In the genomic region with DNA sequence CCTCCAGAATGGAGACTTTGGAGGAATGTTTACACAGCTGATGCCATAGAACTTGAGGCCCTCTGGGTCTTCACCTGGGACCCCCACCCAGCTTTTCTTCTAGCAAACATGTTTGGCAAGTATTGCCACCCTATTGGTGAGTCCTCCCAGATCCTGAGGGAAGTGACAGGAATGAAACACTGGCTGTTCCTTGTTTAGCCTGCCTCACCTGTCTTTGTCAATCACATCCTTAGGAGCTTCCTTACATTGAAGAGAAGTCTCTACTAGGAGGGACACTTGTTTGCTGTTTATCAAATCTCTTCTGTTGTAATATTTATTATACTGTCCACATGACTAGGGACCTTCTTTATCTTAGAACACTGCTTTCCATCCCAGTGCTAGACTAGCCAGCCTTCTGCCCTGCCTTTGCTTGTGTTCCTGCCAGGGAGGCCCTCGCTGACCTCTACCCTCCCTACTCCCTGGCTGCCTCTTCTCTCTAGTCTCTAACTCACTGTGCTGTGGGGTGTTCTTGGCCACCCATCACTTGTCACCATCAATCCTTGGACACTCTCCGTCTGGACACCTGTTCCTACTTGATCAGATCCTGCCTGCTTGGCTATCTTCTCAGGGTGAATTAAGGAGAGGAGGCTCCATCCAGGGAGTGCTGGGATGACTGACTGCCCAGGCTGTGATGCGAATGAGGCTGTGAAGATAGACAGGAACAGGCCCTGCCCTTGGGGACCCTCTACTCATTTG, we compare ENCODE assay signal across 39 mouse cellular contexts. TPM values are rescaled to one million over a fixed set of nuclear protein-coding genes. Genes with fewer than 3 reads are reported as not detected.
DNase-seq lines count a peak whose midpoint lies in the region; ATAC-seq and TF ChIP-seq lines count a peak whose summit lies in the region.
"Had no signal": no experiment of that assay in that cellular context is flagged by ENCODE, and none has a peak within 500 bp of the region (broad histone marks: within the 10 kb centered on the region; RNA-seq: fewer than 3 reads in every experiment).

No protein-coding gene starts in this region.

- no peaks in the 10 kb centered on the region for H3K9me3 ChIP-seq in liver, embryonic 13.5 days (replicated peaks)
- no peaks in the 10 kb centered on the region for H3K9me3 ChIP-seq in liver, embryonic 11.5 days (ENCODE audit: control insufficient read depth, low read length)
- H3K9me3 ChIP-seq: embryonic facial prominence, embryonic 13.5 days; forebrain, embryonic 12.5 days; heart, embryonic 13.5 days; hindbrain, embryonic 12.5 days; intestine, embryonic 15.5 days; midbrain, embryonic 12.5 days; neural tube, embryonic 13.5 days had no signal

- no peak for TF ChIP-seq CTCF in gastrocnemius, adult 2 months (IDR thresholded peaks at IDR 0.05)

- H3K4me2 ChIP-seq in liver, embryonic 13.5 days = no peak overlapping the region
- no peak overlapping the region for H3K4me2 ChIP-seq in liver, embryonic 11.5 days
- H3K4me2 ChIP-seq in myocyte (ENCODE audit: low read depth) = no peak overlapping the region
- H3K4me2 ChIP-seq: embryonic facial prominence, embryonic 13.5 days; forebrain, embryonic 12.5 days; heart, embryonic 13.5 days; hindbrain, embryonic 12.5 days; intestine, embryonic 15.5 days; midbrain, embryonic 12.5 days; neural tube, embryonic 13.5 days had no signal

- 67% methylated on average over 3 of the region's 3 CpGs for WGBS in liver, embryonic 13.5 days (ENCODE audit: insufficient replicate concordance)
- WGBS in liver, embryonic 11.5 days = 76% methylated on average over 3 of the region's 3 CpGs

- H3K4me1 ChIP-seq in liver, embryonic 13.5 days (replicated peaks) = peaks cover 87% of the 10 kb centered on the region
- peaks cover 34% of the 10 kb centered on the region for H3K4me1 ChIP-seq in liver, embryonic 11.5 days (replicated peaks; ENCODE audit: control insufficient read depth, insufficient read depth, low read length)
- H3K4me1 ChIP-seq: hindbrain, embryonic 12.5 days had no signal

- no peak overlapping the region for H3K4me3 ChIP-seq in gastrocnemius, adult 2 months
- H3K4me3 ChIP-seq in liver, embryonic 13.5 days (replicated peaks) = no peak overlapping the region
- H3K4me3 ChIP-seq in liver, embryonic 11.5 days (ENCODE audit: low read depth, low read length) = no peak overlapping the region
- no peak overlapping the region for H3K4me3 ChIP-seq in myocyte
- H3K4me3 ChIP-seq: embryonic facial prominence, embryonic 13.5 days; erythroblast, embryonic 14.5 days; forebrain, embryonic 12.5 days; heart, embryonic 13.5 days; hindbrain, embryonic 12.5 days; intestine, embryonic 15.5 days; midbrain, embryonic 12.5 days; neural tube, embryonic 13.5 days had no signal

- no peaks in the 10 kb centered on the region for H3K36me3 ChIP-seq in liver, embryonic 13.5 days
- no peaks in the 10 kb centered on the region for H3K36me3 ChIP-seq in liver, embryonic 11.5 days (ENCODE audit: control insufficient read depth, insufficient read depth, low read length)
- no peaks in the 10 kb centered on the region for H3K36me3 ChIP-seq in myocyte (ENCODE audit: control insufficient read depth, insufficient read depth)
- H3K36me3 ChIP-seq: embryonic facial prominence, embryonic 13.5 days; forebrain, embryonic 12.5 days; heart, embryonic 13.5 days; hindbrain, embryonic 12.5 days; intestine, embryonic 15.5 days; midbrain, embryonic 12.5 days; neural tube, embryonic 13.5 days had no signal

- no peak overlapping the region for H3ac ChIP-seq in myocyte (ENCODE audit: control insufficient read depth, insufficient read length)

- H3K9ac ChIP-seq in liver, embryonic 13.5 days = peak overlapping the region; percentile 74; the same call in 1 of the 2 replicates
- H3K9ac ChIP-seq in liver, embryonic 11.5 days (ENCODE audit: low read depth, low read length) = no peak overlapping the region
- H3K9ac ChIP-seq: embryonic facial prominence, embryonic 13.5 days; forebrain, embryonic 12.5 days; forebrain, postnatal 0 days; heart, embryonic 13.5 days; hindbrain, embryonic 12.5 days; intestine, embryonic 15.5 days; midbrain, embryonic 12.5 days; neural tube, embryonic 13.5 days had no signal

- TF ChIP-seq POLR2A in myocyte (IDR thresholded peaks at IDR 0.05; ENCODE audit: insufficient read length, low read depth) = no peak

- no peaks in the 10 kb centered on the region for H3K79me2 ChIP-seq in myocyte (ENCODE audit: control insufficient read depth, insufficient read depth)

- ATAC-seq in liver, embryonic 13.5 days (ENCODE audit: low read depth) = no peak
- no peak for ATAC-seq in liver, embryonic 11.5 days (replicated peaks; ENCODE audit: low FRiP score)
- ATAC-seq: forebrain, postnatal 0 days; hindbrain, postnatal 0 days; intestine, embryonic 15.5 days; Patski had no signal

- H3K27me3 ChIP-seq in liver, embryonic 13.5 days = no peaks in the 10 kb centered on the region
- H3K27me3 ChIP-seq in liver, embryonic 11.5 days (replicated peaks; ENCODE audit: control insufficient read depth, insufficient read depth, low read length) = no peaks in the 10 kb centered on the region
- no peaks in the 10 kb centered on the region for H3K27me3 ChIP-seq in myocyte (ENCODE audit: control insufficient read depth, insufficient read depth, insufficient read length)
- H3K27me3 ChIP-seq: embryonic facial prominence, embryonic 13.5 days; forebrain, embryonic 12.5 days; heart, embryonic 13.5 days; hindbrain, embryonic 12.5 days; intestine, embryonic 15.5 days; midbrain, embryonic 12.5 days; neural tube, embryonic 13.5 days; Patski had no signal

- intact Hi-C loops in gastrocnemius, adult 2 months (cut with DNase I) = no loop called here

- peak overlapping the region; percentile 82 for H3K27ac ChIP-seq in gastrocnemius, adult 2 months
- peak overlapping the region; percentile 98 for H3K27ac ChIP-seq in liver, embryonic 13.5 days
- no peak overlapping the region for H3K27ac ChIP-seq in liver, embryonic 11.5 days (ENCODE audit: low read depth, low read length)
- H3K27ac ChIP-seq: embryonic facial prominence, embryonic 13.5 days; forebrain, embryonic 12.5 days; heart, embryonic 13.5 days; hindbrain, embryonic 12.5 days; hindbrain, postnatal 0 days; intestine, embryonic 15.5 days; midbrain, embryonic 12.5 days; neural tube, embryonic 13.5 days had no signal

- peak; percentile 79 for DNase-seq in gastrocnemius, adult 2 months
- DNase-seq in gastrocnemius, postnatal 10 days = no peak
- no peak for DNase-seq in liver, embryonic 13.5 days
- DNase-seq in liver, embryonic 11.5 days (ENCODE audit: low spot score) = no peak
- DNase-seq in gastrocnemius, postnatal 25 days = peak; percentile 78
- DNase-seq in thymus, postnatal 10 days (ENCODE audit: low spot score in 2 of 2) = no peak
- DNase-seq in layer of hippocampus, postnatal 36 days = no peak
- DNase-seq: adrenal gland, postnatal 10 days; cerebellum, adult 8-10 months; embryo, embryonic 11 days; forebrain, postnatal 0 days; heart, adult 18-20 months; heart, postnatal 14 days; kidney, adult 2 months; kidney, postnatal 4 days; lung, postnatal 36 days; retina, postnatal 1 day; right cerebral cortex, postnatal 14 days; thymus, postnatal 25 days had no signal

TF ChIP-seq in myocyte, 11 proteins besides CTCF, POLR2A, EP300 and RAD21:
- TF ChIP-seq E2F4 (IDR thresholded peaks at IDR 0.05; ENCODE audit: insufficient read depth) (no peak), TCF12 (IDR thresholded peaks at IDR 0.05; ENCODE audit: insufficient read depth, poor library complexity, severe bottlenecking) (peak; percentile 17), MYOD1 (IDR thresholded peaks at IDR 0.05; ENCODE audit: control insufficient read depth in 1 of 3, insufficient read length in 2 of 3, low read depth in 2 of 3) (peak; percentile 66 to 86 (median 86))

RNA-seq across cellular contexts. Expression of a gene that starts 25.1 kb away (rescaled TPM):
- not detected for total RNA-seq in gastrocnemius, adult 2 months (2021)
- total RNA-seq in gastrocnemius, postnatal 10 days (2021) = not detected
- polyA plus RNA-seq in liver, embryonic 13.5 days (2015; fragmentation: Nextera tagmentation; extraction: Ambion mirVana) = not detected in 2 replicates
- not detected in 2 replicates for polyA plus RNA-seq in liver, embryonic 11.5 days (2014; fragmentation: Nextera tagmentation; extraction: Ambion mirVana)
- total RNA-seq in gastrocnemius, postnatal 25 days (2021) = not detected
- polyA plus RNA-seq in myocyte (2012; fragmentation: generic; extraction: Trizol) = not detected
- not detected for total RNA-seq in layer of hippocampus, postnatal 36 days (2021)
- total RNA-seq: adrenal gland, postnatal 10 days; forebrain, postnatal 0 days; heart, adult 18-20 months; heart, postnatal 14 days; hindbrain, postnatal 0 days; left cerebral cortex, postnatal 10 days; liver, adult 2 months; megakaryocyte, adult 5-6 weeks; MEL; midbrain, postnatal 0 days had no signal
- polyA plus RNA-seq: embryonic facial prominence, embryonic 13.5 days; erythroblast, embryonic 14.5 days; forebrain, embryonic 12.5 days; forebrain, postnatal 0 days; heart, embryonic 13.5 days; hindbrain, embryonic 12.5 days; hindbrain, postnatal 0 days; intestine, embryonic 15.5 days; kidney, embryonic 16.5 days; limb, embryonic 11.5 days; liver, adult 2 months; lung, embryonic 16.5 days; midbrain, embryonic 12.5 days; midbrain, postnatal 0 days; neural tube, embryonic 13.5 days; Patski; stomach, embryonic 16.5 days had no signal

Comparison
In these comparisons a context has a peak if more than half of its experiments do, and no peak if none do; other contexts are left out.
1. DNase-seq: peak in gastrocnemius, adult 2 months (single experiment) and gastrocnemius, postnatal 25 days (single experiment); none in gastrocnemius, postnatal 10 days (single experiment), liver, embryonic 13.5 days (single experiment), liver, embryonic 11.5 days (single experiment), thymus, postnatal 10 days (0 of 2) and layer of hippocampus, postnatal 36 days (0 of 2).